Mouse (Mus musculus) limb, embryonic 15.5 days (tissue): Measurements from ENCODE around the gene Mavs. TPM values are rescaled to one million over a fixed set of nuclear protein-coding genes. Genes with fewer than 3 reads are reported as not detected.
"Not testable (repeated sequence)": the region's sequence is repeated elsewhere in the genome, so short reads cannot be mapped to it uniquely, and the experiment has no call there.

ENCODE experiments used
- ATAC-seq: fragments of 200-750 bp; cut with Nextera tagmentation; 2 replicates; pipeline ENCODE4 v1.8.0; 2017; ENCODE audit warnings: low read depth, moderate TSS enrichment; ENCODE audit not compliant: insufficient number of reproducible peaks, low FRiP score, low TSS enrichment
- H3K27ac ChIP-seq: fragments of 300-500 bp; sonication (generic); 2 replicates; pipeline ENCODE4 v1.5.1; 2015; ENCODE audit warnings: moderate library complexity, mild to moderate bottlenecking, inconsistent platforms
- H3K27me3 ChIP-seq: fragments of 300-500 bp; sonication (generic); 2 replicates; pipeline ENCODE4 v1.6.1; 2015; ENCODE audit warnings: inconsistent platforms
- H3K36me3 ChIP-seq: fragments of 300-500 bp; sonication (generic); 2 replicates; pipeline ENCODE4 v1.6.1; 2015; ENCODE audit warnings: inconsistent platforms
- H3K4me1 ChIP-seq: fragments of 300-500 bp; sonication (generic); 2 replicates; pipeline ENCODE4 v1.6.1; 2015; ENCODE audit warnings: inconsistent platforms
- H3K4me2 ChIP-seq: fragments of 300-500 bp; sonication (generic); 2 replicates; pipeline ENCODE4 v1.6.1; 2015; ENCODE audit warnings: mild to moderate bottlenecking, inconsistent platforms
- H3K4me3 ChIP-seq: fragments of 300-500 bp; sonication (generic); 2 replicates; pipeline ENCODE4 v1.5.1; 2015; ENCODE audit warnings: mild to moderate bottlenecking, inconsistent platforms
- H3K9ac ChIP-seq: fragments of 300-500 bp; sonication (generic); 2 replicates; pipeline ENCODE4 v1.6.1; 2015; ENCODE audit warnings: inconsistent platforms
- H3K9me3 ChIP-seq: fragments of 300-500 bp; sonication (generic); 2 replicates; pipeline ENCODE4 v1.6.1; 2016; ENCODE audit warnings: inconsistent platforms
- WGBS: fragments of 180-500 bp; shearing (Covaris S2); methylation state at CpG from one replicate; pipeline ENCODE4 v1.1.7; 2015; 5-methylcytosine and 5-hydroxymethylcytosine counted together
- polyA plus RNA-seq: library from polyadenylated mRNA; unstranded; fragments of >200 nt; fragmentation: Nextera tagmentation; extraction: Ambion mirVana; gene quantifications from 2 replicates; pipeline ENCODE4 v1.2.1, GENCODE M21; 2015

Mavs gene
- polyA plus RNA-seq, 1 experiment from 2014 or later = 19.2 TPM

GRCm38 (mm10) chr2:131215941-131216858 lies 17.7 kb upstream of the Mavs start:
- no peak overlapping the region for H3K4me2 ChIP-seq
- WGBS = 76% methylated on average over 7 of the region's 7 CpGs
- H3K36me3 ChIP-seq = peaks cover 22% of the 10 kb centered on the region
- no peak overlapping the region for H3K27ac ChIP-seq
- H3K9ac ChIP-seq = no peak overlapping the region
- no peaks in the 10 kb centered on the region for H3K27me3 ChIP-seq
- H3K4me1 ChIP-seq = peaks cover 8% of the 10 kb centered on the region
- no peaks in the 10 kb centered on the region for H3K9me3 ChIP-seq
- ATAC-seq = no peak
- no peak overlapping the region for H3K4me3 ChIP-seq

DNA sequence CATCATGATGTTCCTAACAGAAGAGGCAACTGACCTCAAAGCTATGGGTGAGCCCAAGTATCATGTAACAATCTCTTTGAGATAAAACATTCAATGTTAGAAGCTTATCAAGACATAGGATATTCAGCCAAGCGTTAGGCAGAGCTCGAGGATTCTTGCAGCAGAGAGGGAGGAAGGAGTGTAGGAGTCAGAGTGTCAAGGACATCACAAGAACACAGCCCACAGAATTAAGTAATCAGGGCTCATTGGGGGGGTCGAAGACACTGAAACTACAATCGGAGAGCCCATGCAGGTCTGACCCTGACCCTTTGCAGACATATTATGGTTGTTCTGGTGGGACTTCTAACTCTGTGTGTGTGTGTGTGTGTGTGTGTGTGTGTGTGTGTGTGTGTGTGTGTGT lies 13.8 kb upstream of the Mavs start:
- H3K9me3 ChIP-seq = no peaks in the 10 kb centered on the region
- H3K9ac ChIP-seq = no peak overlapping the region
- WGBS = 70% methylated on average over 4 of the region's 4 CpGs
- no peak overlapping the region for H3K4me3 ChIP-seq
- H3K36me3 ChIP-seq = no peaks in the 10 kb centered on the region
- ATAC-seq = no peak
- no peak overlapping the region for H3K27ac ChIP-seq
- H3K4me1 ChIP-seq = no peaks in the 10 kb centered on the region
- no peaks in the 10 kb centered on the region for H3K27me3 ChIP-seq
- H3K4me2 ChIP-seq = no peak overlapping the region

DNA sequence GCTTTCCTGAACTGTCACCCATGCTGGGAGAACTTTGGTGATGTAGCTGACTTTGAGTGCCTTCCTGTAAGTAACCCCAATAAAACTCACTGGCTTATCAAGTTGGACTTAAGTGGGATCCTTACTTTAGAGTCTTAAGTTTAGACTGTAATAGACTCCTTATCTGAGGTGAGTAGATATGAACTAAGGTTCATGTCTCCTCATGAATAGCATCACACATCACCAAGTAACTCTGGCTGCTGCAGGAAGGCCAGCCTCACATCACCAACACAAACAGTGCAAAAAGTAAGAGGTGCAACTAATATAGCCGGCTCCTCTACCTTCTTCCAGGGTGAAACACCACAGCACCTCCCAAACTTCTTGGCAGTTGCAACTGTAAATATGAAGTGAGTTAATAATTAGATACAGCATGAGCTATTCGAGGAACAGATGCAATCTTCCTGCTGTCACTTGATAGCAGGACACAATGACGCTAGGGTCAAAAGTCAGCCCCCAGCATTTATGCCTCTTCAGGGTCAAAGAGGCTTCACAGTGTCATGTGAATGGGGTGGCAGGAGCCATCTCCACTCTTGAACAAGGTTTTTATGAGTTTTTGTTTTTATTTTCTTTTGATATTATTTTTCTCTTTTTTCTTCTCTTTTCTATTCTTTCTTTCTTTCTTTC lies 11.9 kb upstream of the Mavs start:
- 76% methylated on average over 3 of the region's 3 CpGs for WGBS
- H3K4me1 ChIP-seq = no peaks in the 10 kb centered on the region
- no peak overlapping the region for H3K9ac ChIP-seq
- no peaks in the 10 kb centered on the region for H3K9me3 ChIP-seq
- no peak overlapping the region for H3K4me2 ChIP-seq
- H3K36me3 ChIP-seq = no peaks in the 10 kb centered on the region
- no peak overlapping the region for H3K4me3 ChIP-seq
- ATAC-seq = no peak
- H3K27me3 ChIP-seq = no peaks in the 10 kb centered on the region
- no peak overlapping the region for H3K27ac ChIP-seq

DNA sequence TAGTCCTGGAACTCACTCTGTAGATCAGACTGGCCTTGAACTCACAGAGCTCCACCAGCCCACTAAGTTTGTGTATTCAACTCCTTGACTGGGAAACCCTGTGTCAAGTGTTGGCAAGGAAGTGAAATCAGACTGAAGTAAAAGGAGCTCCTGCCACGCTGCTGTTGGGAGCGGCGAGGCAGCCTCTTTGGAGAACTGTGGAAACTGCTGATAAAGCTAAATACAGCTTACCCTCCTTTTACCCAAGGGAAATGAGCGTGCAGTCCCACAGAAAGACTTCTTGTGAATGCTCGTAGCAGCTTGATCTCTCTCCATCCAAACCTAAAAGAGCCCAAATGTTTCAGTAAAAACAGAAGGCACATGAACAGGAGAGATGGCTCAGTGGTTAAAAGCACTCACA lies 11.3 kb upstream of the Mavs start:
- H3K9ac ChIP-seq = no peak overlapping the region
- H3K27ac ChIP-seq = no peak overlapping the region
- WGBS = 44% methylated on average over 5 of the region's 5 CpGs
- no peak overlapping the region for H3K4me3 ChIP-seq
- H3K27me3 ChIP-seq = no peaks in the 10 kb centered on the region
- no peaks in the 10 kb centered on the region for H3K4me1 ChIP-seq
- ATAC-seq = no peak
- H3K36me3 ChIP-seq = no peaks in the 10 kb centered on the region
- H3K9me3 ChIP-seq = no peaks in the 10 kb centered on the region
- H3K4me2 ChIP-seq = no peak overlapping the region

GRCm38 (mm10) chr2:131223569-131223968 lies 10.3 kb upstream of the Mavs start:
- Histone ChIP-seq H3K4me3 (no peak overlapping the region), H3K4me1 (no peaks in the 10 kb centered on the region), H3K4me2 (no peak overlapping the region), H3K9ac (no peak overlapping the region), H3K27ac (no peak overlapping the region), H3K27me3 (no peaks in the 10 kb centered on the region), H3K36me3 (no peaks in the 10 kb centered on the region), H3K9me3 (no peaks in the 10 kb centered on the region)
- no peak for ATAC-seq
- whole genome bisulfite sequencing = 61% methylated on average over 1 of the region's 1 CpGs

DNA sequence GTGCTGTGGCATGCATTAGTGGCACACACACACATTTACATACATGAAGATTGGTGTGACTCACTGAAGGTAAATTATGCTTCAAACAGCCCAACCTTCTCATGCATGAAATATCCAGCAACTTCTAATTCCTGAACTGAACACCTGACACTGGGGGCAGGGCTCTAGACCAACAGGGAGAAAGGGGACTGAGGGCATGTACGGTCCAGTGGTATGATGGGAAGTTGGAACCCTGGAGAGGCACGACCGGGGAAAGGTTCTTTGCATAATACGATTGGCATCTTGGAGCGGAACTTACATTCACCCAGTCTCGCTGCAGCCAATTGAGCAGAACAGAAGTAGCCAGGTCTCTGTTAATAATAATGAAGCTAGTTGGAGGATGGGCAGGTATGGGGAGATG lies 8.7 kb upstream of the Mavs start:
- H3K9ac ChIP-seq = no peak overlapping the region
- 85% methylated on average over 6 of the region's 6 CpGs for WGBS
- ATAC-seq = no peak
- H3K27me3 ChIP-seq = no peaks in the 10 kb centered on the region
- no peaks in the 10 kb centered on the region for H3K4me1 ChIP-seq
- no peak overlapping the region for H3K4me2 ChIP-seq
- H3K27ac ChIP-seq = no peak overlapping the region
- no peaks in the 10 kb centered on the region for H3K9me3 ChIP-seq
- no peak overlapping the region for H3K4me3 ChIP-seq
- H3K36me3 ChIP-seq = no peaks in the 10 kb centered on the region

- 53% methylated on average over 2 of the region's 2 CpGs for whole genome bisulfite sequencing
- not testable (repeated sequence) for H3K4me2 ChIP-seq, H3K4me1 ChIP-seq, H3K9me3 ChIP-seq, H3K36me3 ChIP-seq, H3K9ac ChIP-seq, H3K27me3 ChIP-seq, ATAC-seq, H3K4me3 ChIP-seq, H3K27ac ChIP-seq
These were observed 7.2 kb upstream of the Mavs start for GRCm38 (mm10) chr2:131226669-131227068.

- Histone ChIP-seq H3K27ac (no peak overlapping the region), H3K4me2 (no peak overlapping the region), H3K36me3 (no peaks in the 10 kb centered on the region), H3K27me3 (no peaks in the 10 kb centered on the region), H3K4me1 (no peaks in the 10 kb centered on the region), H3K9me3 (no peaks in the 10 kb centered on the region), H3K4me3 (no peak overlapping the region), H3K9ac (no peak overlapping the region)
- ATAC-seq = no peak
- WGBS = 84% methylated on average over 3 of the region's 3 CpGs
These were observed 6.6 kb upstream of the Mavs start for GRCm38 (mm10) chr2:131227243-131227642.

DNA sequence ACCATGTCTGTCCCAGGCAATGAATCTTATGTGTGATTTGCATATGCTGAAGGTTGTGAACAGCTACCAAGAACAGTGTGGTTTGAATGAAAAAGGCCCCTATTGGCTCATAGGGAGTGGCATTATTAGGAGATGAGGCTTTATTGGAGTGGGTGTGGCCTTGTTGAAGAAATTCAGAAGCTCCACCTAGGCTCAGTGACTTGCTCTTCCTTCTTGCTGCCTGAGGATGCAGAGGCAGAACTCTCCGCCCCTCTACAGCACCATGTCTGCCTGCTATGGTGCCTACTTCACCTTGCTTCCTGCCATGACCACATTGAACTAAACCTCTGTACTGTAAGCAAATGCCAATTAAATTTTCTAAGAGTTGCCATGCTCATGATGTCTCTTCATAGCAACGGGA lies 1.3 kb upstream of the Mavs start:
- Histone ChIP-seq H3K4me2 (no peak overlapping the region), H3K9me3 (no peaks in the 10 kb centered on the region), H3K36me3 (no peaks in the 10 kb centered on the region), H3K4me3 (no peak overlapping the region), H3K27me3 (no peaks in the 10 kb centered on the region), H3K4me1 (peaks cover 18% of the 10 kb centered on the region), H3K9ac (no peak overlapping the region), H3K27ac (no peak overlapping the region)
- 87% methylated on average over 2 of the region's 2 CpGs for WGBS
- ATAC-seq = no peak

DNA sequence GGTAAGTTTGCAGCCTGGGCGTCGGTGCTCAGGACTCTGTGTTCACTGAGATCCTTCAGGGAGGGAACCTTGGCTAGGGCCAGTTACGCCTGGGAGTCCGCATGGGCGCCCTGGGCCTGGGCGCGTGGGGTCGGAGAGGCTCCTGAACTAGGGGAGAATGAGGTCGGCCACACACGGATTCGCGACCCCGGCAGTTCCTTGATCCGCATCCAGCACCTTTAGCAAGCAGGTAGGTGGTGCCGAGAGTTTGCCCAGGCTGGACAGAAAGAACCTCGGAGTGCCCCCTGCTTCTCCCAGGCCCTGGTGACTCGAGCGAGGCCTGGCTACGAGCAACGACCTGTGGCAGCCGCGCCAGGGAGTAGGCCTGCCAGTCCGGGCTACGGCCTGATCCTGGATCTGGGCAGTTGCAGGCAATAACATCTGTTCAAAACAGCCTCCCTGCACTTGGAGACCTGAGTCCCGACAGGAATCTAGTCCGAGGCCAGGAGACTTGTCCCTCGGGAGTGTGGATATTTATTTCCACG lies 326 bp downstream of the Mavs start:
- H3K27ac ChIP-seq = peak overlapping the region; percentile 43
- 12% methylated on average over 28 of the region's 28 CpGs for WGBS
- peak overlapping the region; percentile 61 for H3K9ac ChIP-seq

GRCm38 (mm10) chr2:131234970-131235635 lies 1.2 kb downstream of the Mavs start:
- H3K36me3 ChIP-seq = peaks cover 14% of the 10 kb centered on the region
- no peaks in the 10 kb centered on the region for H3K27me3 ChIP-seq
- peak overlapping the region; percentile 81 for H3K4me2 ChIP-seq
- no peak overlapping the region for H3K27ac ChIP-seq
- 65% methylated on average over 7 of the region's 7 CpGs for WGBS
- H3K4me1 ChIP-seq = peaks cover 18% of the 10 kb centered on the region
- ATAC-seq = no peak
- H3K9ac ChIP-seq = no peak overlapping the region
- no peaks in the 10 kb centered on the region for H3K9me3 ChIP-seq
- H3K4me3 ChIP-seq = peak overlapping the region; percentile 54

More for the DNA sequence above, 326 bp downstream of the Mavs start:
- Histone ChIP-seq H3K9me3 (no peaks in the 10 kb centered on the region), H3K4me2 (peak overlapping the region; percentile 81), H3K4me3 (peak overlapping the region; percentile 54), H3K36me3 (peaks cover 7% of the 10 kb centered on the region), H3K27me3 (no peaks in the 10 kb centered on the region), H3K4me1 (peaks cover 18% of the 10 kb centered on the region)
- ATAC-seq = no peak

GRCm38 (mm10) chr2:131242180-131242579 lies 8.3 kb downstream of the Mavs start:
- no peak overlapping the region for H3K4me3 ChIP-seq
- no peaks in the 10 kb centered on the region for H3K4me1 ChIP-seq
- H3K4me2 ChIP-seq = no peak overlapping the region
- H3K9me3 ChIP-seq = no peaks in the 10 kb centered on the region
- no peaks in the 10 kb centered on the region for H3K27me3 ChIP-seq
- H3K27ac ChIP-seq = no peak overlapping the region
- ATAC-seq = no peak
- peaks cover 84% of the 10 kb centered on the region for H3K36me3 ChIP-seq
- no peak overlapping the region for H3K9ac ChIP-seq
